Mouse (Mus musculus) stomach, postnatal 0 days (tissue): ENCODE measurements around the gene Usp29.

Source experiments
- CTCF ChIP-seq: IDR thresholded peaks from 2 replicates; pipeline ENCODE4 v1.5.1; 2016; ENCODE audit warnings: antibody characterized with exemption, low read depth, mild to moderate bottlenecking, moderate library complexity
- EP300 ChIP-seq: optimal IDR thresholded peaks from 2 replicates; pipeline ENCODE3; 2016; ENCODE audit warnings: antibody characterized with exemption

GRCm38 (mm10) chr7:6777689-6778088 is 47.3 kb downstream of the Usp29 start:
- TF ChIP-seq CTCF: no peak
- TF ChIP-seq EP300: no peak
